Mouse (Mus musculus): ENCODE data around the gene Cavin4.

Gene Cavin4

GRCm38 (mm10) chr4:48663271-48663670, at the start of gene Cavin4:
Gene Cavin4, plus strand, starts transcription at chr4:48663514.
- peak; percentile 29 for DNase-seq

DNA sequence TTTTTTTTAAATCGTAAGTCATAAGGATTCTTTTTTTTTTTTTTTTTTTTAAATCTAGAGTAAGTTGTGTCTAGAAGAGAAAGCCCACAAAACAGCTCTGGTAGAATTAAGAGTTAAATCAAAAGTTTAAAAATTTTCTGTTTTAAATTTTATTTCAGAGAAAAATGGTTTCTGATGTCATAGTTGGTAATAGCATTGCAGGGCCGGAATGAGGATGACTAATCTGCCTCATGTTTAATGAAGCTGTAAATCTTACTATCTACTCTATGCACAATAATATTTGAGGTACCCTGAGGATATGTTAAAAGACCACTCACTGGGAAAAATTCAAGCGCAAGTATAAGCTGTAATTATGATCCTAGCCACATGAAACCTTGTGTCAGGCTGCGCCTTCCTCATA, 47.8 kb upstream of the Cavin4 start:
- no peak for DNase-seq

DNA sequence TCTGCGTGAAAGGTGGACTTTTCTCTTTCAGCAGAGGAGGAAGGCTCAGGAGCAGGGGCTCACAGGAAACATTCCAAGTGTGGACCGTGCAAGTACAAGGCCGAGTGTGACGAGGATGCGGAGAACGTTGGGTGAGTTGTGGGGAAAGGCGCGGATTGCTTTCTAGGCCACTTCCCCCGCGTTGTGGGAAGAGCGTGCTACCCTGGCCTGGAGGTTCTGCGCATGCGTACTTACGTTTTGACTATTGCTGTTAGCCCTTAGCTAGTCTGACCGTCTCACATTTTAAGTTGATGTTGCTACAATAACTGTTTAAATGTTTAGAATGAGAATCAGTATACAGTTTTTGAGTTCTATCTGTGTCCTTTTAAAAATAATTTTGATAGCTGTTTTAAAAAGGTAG, 46.1 kb upstream of the Cavin4 start:
- no peak for DNase-seq

- no peak for DNase-seq
These were observed 43.2 kb upstream of the Cavin4 start for GRCm38 (mm10) chr4:48620121-48620520.

GRCm38 (mm10) chr4:48622246-48622645, 41.1 kb upstream of the Cavin4 start:
- DNase-seq, result no peak

GRCm38 (mm10) chr4:48622946-48623345, 40.4 kb upstream of the Cavin4 start:
- DNase-seq, result no peak

- DNase-seq, result no peak
These were observed 38.4 kb upstream of the Cavin4 start for GRCm38 (mm10) chr4:48624961-48625360.

DNA sequence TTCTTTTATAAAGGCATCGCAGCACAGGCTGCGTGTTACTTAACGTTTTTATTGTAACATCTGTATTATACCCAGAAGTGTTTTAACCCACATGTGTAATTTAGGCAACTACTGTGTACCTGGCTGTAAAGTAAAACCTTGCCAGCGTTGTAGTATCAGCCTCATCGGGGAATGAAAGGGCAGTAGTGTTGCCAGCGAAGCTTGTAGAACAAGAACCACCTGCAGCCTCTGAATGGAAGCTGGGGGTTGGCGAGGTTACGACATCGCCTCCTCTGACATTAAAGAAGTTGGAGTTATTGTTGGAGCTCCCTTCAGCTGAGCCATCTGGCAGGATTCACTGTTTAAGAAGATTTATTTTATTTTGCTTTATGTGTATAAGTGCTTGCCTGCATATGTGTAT, 37.5 kb upstream of the Cavin4 start:
- no peak for DNase-seq

DNA sequence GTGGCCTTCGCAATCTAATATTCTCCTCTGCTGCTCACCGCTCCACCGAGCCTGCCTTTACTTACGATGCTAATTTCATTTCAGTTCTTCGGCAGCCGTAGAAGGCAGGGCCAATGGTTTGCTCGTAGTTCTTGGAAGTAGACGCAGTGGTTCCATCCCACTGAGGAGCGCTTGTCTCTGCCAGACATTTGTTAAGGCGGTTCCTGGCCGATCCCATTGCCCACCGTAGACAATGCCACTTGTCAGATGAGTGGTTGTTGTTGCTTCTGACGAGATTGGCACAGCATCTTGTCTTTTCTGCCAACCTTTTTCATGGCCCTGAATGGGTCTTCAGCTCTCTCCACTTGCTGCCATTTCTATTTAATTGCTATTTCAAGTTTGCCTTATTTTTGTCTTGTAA, 33.9 kb upstream of the Cavin4 start:
- no peak for DNase-seq

DNA sequence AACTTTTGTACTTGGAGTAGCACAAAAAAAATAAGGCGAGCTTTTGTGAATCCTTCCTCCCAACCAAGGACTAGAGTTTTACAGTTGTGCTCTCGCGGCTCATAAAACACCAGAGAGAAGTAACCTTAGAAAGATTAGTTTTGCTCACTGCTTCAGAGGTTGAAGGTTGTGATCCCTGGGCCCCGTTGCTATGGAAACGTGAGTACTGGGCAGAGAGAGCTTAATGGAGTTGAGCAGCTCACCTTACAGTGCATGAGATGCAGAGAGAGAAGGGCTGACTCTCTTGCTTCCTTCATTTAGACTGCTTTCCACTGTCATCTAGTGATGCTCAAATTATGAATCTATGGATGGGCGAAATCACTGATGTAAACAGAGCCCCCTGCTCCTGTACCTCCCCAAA, 29.8 kb upstream of the Cavin4 start:
- no peak for DNase-seq

DNA sequence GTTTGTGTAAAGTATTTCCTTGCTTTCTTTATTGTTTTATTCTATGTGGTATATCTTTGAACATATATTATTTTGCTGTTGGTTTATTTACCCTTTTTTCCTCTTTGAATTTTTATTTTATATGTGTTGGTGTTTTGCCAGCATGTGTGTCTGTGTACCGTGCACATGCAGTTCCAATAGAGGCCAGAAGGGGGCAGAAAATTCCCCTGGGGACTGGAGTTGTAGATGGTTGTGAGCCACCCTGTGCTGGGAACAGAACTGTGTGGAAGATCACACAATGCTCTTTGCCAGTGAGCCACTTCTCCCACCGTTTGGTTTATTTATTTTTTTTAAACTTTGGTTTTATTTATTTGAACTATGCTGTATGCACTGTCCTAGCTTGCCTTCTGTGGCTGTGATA, 29.3 kb upstream of the Cavin4 start:
- peak; percentile 26 for DNase-seq

DNA sequence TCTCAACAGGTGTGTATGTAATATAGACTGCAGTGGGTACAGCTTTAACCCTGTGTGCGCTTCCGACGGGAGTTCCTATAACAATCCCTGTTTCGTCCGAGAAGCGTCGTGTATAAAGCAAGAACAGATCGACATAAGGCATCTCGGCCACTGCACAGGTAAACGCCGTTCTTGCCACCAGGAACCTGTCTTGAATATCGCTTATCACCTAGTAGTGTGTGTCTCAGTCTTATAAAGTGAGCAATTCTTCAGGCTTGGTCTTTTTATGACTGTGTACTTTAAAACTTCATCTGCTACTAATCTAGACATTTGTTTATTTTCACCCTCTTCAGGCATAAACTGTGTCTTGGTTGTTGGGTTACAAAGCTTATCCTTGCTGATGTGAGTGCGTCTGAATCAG, 26.5 kb upstream of the Cavin4 start:
- DNase-seq, result no peak

DNA sequence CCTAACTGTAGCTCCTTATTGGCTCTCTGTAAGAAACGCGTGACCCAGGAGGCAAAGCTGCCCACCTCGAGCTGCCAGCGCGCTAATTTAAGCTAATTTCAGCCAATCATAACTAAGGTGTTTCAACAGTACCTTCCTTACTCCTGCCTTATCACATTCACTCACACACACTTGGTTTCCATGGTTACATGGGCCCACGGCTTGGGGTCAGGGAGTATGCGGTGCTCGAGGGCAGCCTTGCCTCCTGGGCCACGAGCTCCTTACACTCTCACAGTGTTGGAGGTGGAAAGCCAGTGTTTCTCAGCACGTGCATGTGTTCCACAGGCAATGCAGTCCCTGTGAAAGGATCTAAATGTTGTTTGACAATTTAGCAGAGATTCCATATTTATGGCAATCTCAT, 25.2 kb upstream of the Cavin4 start:
- no peak for DNase-seq

- DNase-seq, result no peak
These were observed 23.8 kb upstream of the Cavin4 start for GRCm38 (mm10) chr4:48639503-48639902.

GRCm38 (mm10) chr4:48643801-48644200, 19.5 kb upstream of the Cavin4 start:
- no peak for DNase-seq

DNA sequence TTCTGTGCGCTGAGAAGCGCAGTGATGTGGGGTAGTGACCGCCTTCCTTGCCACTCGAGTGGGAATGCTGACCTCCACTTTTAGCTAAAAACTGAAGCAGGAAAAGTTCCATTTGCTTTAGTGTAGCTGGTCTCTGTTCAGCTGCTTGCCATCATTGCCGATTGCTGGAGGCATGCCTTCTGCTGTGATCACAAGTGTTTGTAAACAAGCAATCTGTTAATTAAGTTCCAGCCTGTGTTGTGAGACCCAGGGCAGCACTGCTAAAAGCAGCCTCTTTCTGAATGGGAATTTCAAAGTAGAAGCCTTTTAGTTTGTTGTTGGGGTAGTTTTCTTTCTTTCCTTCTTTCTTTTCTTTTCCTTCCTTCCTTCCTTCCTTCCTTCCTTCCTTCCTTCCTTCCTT, 17.2 kb upstream of the Cavin4 start:
- DNase-seq, result peak; percentile 32

DNA sequence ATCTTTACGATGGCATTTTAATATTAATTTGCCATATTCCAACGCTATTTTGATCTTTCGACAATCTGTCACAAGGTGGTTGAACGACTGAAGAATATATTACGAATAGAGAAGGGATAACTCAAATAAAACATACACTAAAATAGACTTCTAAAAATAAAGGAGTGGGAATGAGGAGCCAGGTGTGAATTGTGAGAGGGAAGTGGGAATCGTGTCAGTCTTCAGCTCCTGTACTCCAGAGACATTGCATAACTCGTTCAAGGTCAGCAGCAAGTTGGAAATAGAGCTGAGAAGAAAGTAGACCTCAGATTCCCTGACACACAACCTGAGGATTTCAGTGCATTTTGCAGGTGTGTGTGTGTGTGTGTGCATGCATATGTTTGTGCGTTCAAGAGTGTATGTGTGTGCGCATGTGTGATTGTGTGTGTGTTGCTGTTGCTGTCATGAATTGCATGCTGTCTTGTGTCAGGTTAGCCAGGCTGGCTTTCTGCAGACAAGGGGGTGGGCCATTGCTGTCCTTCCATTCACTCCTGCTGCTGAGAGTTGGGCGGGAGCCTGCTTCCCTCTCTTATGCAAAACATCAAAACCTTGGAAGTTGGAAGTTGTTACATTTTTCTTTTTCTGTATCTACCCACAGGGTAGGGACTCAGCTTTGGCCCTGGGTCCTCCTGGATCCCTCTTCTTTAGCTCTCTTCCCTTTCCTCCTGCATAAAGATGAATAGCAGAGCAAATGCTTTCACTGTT, 12.5 kb upstream of the Cavin4 start:
- no peak for DNase-seq

DNA sequence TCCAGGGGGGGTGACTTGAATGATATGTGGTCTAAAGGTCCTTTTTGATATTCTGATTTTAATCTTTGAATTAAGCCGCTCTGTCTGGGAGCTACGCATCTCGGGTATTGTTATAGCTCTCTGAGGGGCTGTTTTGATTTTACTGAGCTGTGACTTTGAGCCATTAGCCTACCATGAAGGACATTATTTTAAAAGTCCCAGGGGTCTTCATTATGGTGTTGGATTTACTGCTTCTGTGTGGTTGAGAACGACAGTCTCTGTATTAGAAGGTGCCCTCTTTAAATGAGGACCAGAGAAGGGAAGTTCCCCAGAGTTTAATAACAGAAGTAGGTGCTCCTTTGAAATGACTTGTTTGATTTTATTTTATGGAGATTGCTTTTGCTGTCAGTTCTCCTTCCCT, 9.2 kb upstream of the Cavin4 start:
- DNase-seq, result no peak

DNA sequence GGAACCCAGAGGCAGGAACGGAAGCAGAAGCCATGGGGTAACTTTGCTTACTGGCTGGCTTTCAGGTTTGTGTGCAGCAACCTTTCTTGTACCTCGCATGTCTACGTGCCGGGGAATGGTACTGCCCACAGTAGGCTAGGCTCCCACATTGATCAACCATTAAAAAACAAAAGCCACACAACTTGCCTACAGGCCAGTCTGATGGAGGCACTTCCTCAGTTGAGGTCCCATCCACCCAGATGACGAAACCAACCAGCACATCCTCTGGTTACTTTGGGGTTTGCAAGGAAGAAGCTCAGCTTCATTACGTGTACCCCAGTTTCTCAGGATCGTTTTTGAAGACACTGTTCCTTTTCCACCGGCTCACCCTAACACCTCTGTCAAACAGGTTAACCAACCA, 6.8 kb upstream of the Cavin4 start:
- no peak for DNase-seq

DNA sequence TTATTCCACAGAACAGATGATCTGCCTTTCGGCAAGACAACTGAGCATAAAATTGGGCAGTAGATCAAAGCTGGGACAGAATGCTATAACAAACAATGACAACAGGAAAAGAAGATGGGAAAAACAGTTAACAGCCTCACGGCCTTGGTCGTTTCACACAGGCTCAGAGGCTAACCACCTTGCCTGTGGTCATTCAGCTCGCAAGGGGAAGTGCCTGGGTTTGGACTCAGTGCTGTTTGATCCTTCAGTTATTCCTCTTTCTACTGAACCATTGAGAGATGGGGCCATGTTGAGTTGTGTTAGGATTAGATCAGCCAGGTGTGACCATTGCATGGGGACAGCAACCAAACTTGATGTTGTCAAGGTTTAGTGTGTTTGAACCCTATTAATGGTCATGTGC, 3.2 kb upstream of the Cavin4 start:
- DNase-seq, result no peak

DNA sequence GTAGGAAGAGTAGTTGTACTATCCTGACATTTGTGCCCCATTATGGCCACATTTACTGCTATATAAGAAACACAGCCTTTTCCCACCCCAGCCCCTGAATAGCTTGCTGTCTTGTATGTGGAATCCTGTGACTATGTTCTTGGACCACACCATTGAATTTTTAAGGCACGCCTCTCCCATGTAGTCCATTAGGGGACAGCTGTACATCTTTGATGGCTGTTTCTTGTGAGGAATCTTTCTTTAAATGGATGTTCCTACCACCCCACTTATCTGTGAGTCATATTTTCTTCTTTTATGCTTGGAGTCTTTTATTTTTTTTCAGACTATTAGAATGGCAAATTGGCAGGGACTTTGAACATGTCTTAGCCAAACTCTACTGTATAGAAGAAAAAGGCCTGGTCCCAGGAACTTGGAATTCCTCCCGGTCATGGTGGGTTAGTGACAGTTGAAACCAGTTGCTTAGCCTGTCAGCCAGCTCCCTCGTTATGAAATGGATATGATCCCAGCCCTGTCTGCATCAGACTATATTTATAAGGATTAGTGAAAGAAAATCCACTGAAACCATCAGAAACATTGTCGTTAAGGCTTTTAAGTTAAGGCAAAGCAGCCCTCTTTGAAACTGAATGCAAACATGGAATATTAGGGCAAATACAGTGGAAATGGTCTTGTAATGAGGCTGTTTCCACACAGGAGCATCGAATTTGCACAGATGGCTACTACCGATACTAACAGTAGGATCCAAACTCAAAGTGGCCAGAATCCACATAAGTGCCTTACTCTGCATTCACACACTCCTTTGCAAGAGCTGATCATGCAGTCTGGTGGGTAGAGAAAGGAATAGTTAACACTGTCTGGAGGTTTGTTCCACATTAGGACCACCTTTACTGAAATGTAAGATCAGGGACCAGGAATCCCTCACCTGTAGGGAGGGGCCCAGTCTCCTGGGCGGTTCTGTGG, 2.4 kb upstream of the Cavin4 start:
- DNase-seq, result no peak

DNA sequence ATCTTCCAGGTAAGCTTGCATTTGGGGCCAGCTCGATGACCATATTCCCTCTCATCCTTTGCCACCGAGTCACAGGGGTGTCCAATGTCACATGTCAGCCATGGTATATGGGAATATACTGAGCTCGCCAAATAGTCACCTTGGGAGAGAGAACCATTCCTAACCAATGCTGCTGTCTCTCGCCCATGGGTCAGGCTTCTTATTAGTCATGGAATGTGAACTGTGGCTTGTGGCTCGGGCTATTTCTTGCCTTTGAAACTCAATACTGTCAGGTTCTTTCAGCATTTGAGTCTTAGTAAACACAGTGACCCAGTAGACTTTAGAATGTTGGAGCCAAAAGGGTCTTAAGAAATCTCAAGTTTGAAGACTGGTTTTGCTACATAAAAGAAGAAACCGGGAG, 707 bp downstream of the Cavin4 start:
- no peak for DNase-seq

- no peak for DNase-seq
These were observed 4.0 kb downstream of the Cavin4 start for GRCm38 (mm10) chr4:48667279-48667678.

GRCm38 (mm10) chr4:48672915-48673314, 9.6 kb downstream of the Cavin4 start:
- no peak for DNase-seq

All from lung, postnatal 10 days (tissue).